Comparison of ENCODE assay signal across 7 mouse cellular contexts in genomic region chr5:144223899-144224816, GRCm38 (mm10). TPM values are rescaled to one million over a fixed set of nuclear protein-coding genes. Genes with fewer than 3 reads are reported as not detected.
DNase-seq lines count a peak whose midpoint lies in the region; ATAC-seq and TF ChIP-seq lines count a peak whose summit lies in the region.

No protein-coding gene starts in this region.

- H3K27me3 ChIP-seq in lung, postnatal 0 days (replicated peaks; ENCODE audit: insufficient read depth, low read length), result no peaks in the 10 kb centered on the region
- no peaks in the 10 kb centered on the region for H3K27me3 ChIP-seq in embryonic facial prominence, embryonic 13.5 days
- H3K27me3 ChIP-seq in intestine, embryonic 14.5 days (replicated peaks; ENCODE audit: control insufficient read depth, insufficient read depth, low read length), result 0 out of 2 replicates have a peak, but pooled peaks cover 4% of the 10 kb centered on the region
- H3K27me3 ChIP-seq in neural tube, embryonic 15.5 days (replicated peaks), result no peaks in the 10 kb centered on the region

- H3K4me1 ChIP-seq in lung, postnatal 0 days (ENCODE audit: insufficient read depth, low read depth, low read length), result peaks cover 16% of the 10 kb centered on the region; the same call in 1 of the 2 replicates
- peaks cover 18% of the 10 kb centered on the region for H3K4me1 ChIP-seq in embryonic facial prominence, embryonic 13.5 days
- peaks cover 13% of the 10 kb centered on the region for H3K4me1 ChIP-seq in intestine, embryonic 14.5 days (replicated peaks; ENCODE audit: control insufficient read depth, insufficient read depth, low read length)
- H3K4me1 ChIP-seq in neural tube, embryonic 15.5 days, result peaks cover 41% of the 10 kb centered on the region

- TF ChIP-seq EP300 in lung, postnatal 0 days (IDR thresholded peaks at IDR 0.05), result no peak

- DNase-seq in lung, postnatal 0 days (ENCODE audit: low spot score), result no peak
- DNase-seq in lung, postnatal 25 days (ENCODE audit: low spot score), result no peak
- no peak for DNase-seq in intestine, embryonic 14.5 days (ENCODE audit: low spot score)
- no peak for DNase-seq in urinary bladder, adult 2 months (ENCODE audit: low spot score)
- DNase-seq in left cerebral cortex, adult 11 months (ENCODE audit: low spot score), result no peak

- no peak; the same call in 1 of the 2 replicates for ATAC-seq in lung, postnatal 0 days
- ATAC-seq in embryonic facial prominence, embryonic 13.5 days (ENCODE audit: insufficient number of reproducible peaks, insufficient read depth, low FRiP score, low TSS enrichment, low read depth), result no peak
- peak; percentile 7; the same call in 1 of the 2 replicates for ATAC-seq in intestine, embryonic 14.5 days (replicated peaks; ENCODE audit: low FRiP score, low TSS enrichment, low read depth)
- ATAC-seq in neural tube, embryonic 15.5 days (ENCODE audit: low FRiP score), result peak; percentile 36; the same call in 1 of the 2 replicates

- H3K27ac ChIP-seq in lung, postnatal 0 days (ENCODE audit: low read length), result peak overlapping the region; percentile 91
- H3K27ac ChIP-seq in embryonic facial prominence, embryonic 13.5 days, result peak overlapping the region; percentile 78
- H3K27ac ChIP-seq in intestine, embryonic 14.5 days (ENCODE audit: low read depth), result 0 out of 2 replicates have a peak overlapping the region, but pooled peaks have one; percentile 8
- peak overlapping the region; percentile 87 for H3K27ac ChIP-seq in neural tube, embryonic 15.5 days (replicated peaks)

- no peak for TF ChIP-seq CTCF in lung, postnatal 0 days (IDR thresholded peaks at IDR 0.05)

- H3K9ac ChIP-seq in lung, postnatal 0 days (replicated peaks; ENCODE audit: low read depth), result peak overlapping the region; percentile 58
- H3K9ac ChIP-seq in embryonic facial prominence, embryonic 13.5 days, result peak overlapping the region; percentile 85
- H3K9ac ChIP-seq in intestine, embryonic 14.5 days (ENCODE audit: low read length), result peak overlapping the region; percentile 39
- peak overlapping the region; percentile 88 for H3K9ac ChIP-seq in neural tube, embryonic 15.5 days (replicated peaks)

- no peaks in the 10 kb centered on the region for H3K36me3 ChIP-seq in lung, postnatal 0 days (ENCODE audit: insufficient read depth, low read length)
- no peaks in the 10 kb centered on the region for H3K36me3 ChIP-seq in embryonic facial prominence, embryonic 13.5 days
- no peaks in the 10 kb centered on the region for H3K36me3 ChIP-seq in intestine, embryonic 14.5 days (ENCODE audit: control insufficient read depth, insufficient read depth, low read length)
- H3K36me3 ChIP-seq in neural tube, embryonic 15.5 days, result no peaks in the 10 kb centered on the region

- H3K4me3 ChIP-seq in lung, postnatal 0 days (ENCODE audit: low read depth, low read length), result peak overlapping the region; percentile 70
- peak overlapping the region; percentile 78 for H3K4me3 ChIP-seq in embryonic facial prominence, embryonic 13.5 days
- H3K4me3 ChIP-seq in intestine, embryonic 14.5 days (ENCODE audit: low read depth, low read length), result peak overlapping the region; percentile 67
- H3K4me3 ChIP-seq in neural tube, embryonic 15.5 days (replicated peaks), result peak overlapping the region; percentile 77

- no peaks in the 10 kb centered on the region for H3K9me3 ChIP-seq in lung, postnatal 0 days (ENCODE audit: low read length)
- H3K9me3 ChIP-seq in embryonic facial prominence, embryonic 13.5 days, result no peaks in the 10 kb centered on the region
- H3K9me3 ChIP-seq in intestine, embryonic 14.5 days (ENCODE audit: control insufficient read depth, low read length), result no peaks in the 10 kb centered on the region
- H3K9me3 ChIP-seq in neural tube, embryonic 15.5 days (replicated peaks), result no peaks in the 10 kb centered on the region

- 24% methylated on average over 18 of the region's 18 CpGs for WGBS in lung, postnatal 0 days
- WGBS in embryonic facial prominence, embryonic 13.5 days, result 25% methylated on average over 18 of the region's 18 CpGs
- WGBS in intestine, embryonic 14.5 days, result 27% methylated on average over 18 of the region's 18 CpGs
- 27% methylated on average over 18 of the region's 18 CpGs for WGBS in neural tube, embryonic 15.5 days

- H3K4me2 ChIP-seq in lung, postnatal 0 days (replicated peaks; ENCODE audit: low read depth, low read length), result peak overlapping the region; percentile 75
- H3K4me2 ChIP-seq in embryonic facial prominence, embryonic 13.5 days, result peak overlapping the region; percentile 80
- peak overlapping the region; percentile 77 for H3K4me2 ChIP-seq in intestine, embryonic 14.5 days (ENCODE audit: low read length)
- H3K4me2 ChIP-seq in neural tube, embryonic 15.5 days, result peak overlapping the region; percentile 90

RNA-seq across cellular contexts. Expression of gene Tecpr1, which starts 0.7 kb away (rescaled TPM):
- polyA plus RNA-seq in lung, postnatal 0 days (2015; fragmentation: Nextera tagmentation; extraction: Ambion mirVana), result 34.1 and 35.0 TPM in 2 replicates
- 23.0 and 26.1 TPM in 2 replicates for polyA plus RNA-seq in embryonic facial prominence, embryonic 13.5 days (2015; fragmentation: Nextera tagmentation; extraction: Ambion mirVana)
- polyA plus RNA-seq in intestine, embryonic 14.5 days (2014; fragmentation: Nextera tagmentation; extraction: Ambion mirVana), result 18.9 and 19.4 TPM in 2 replicates
- polyA plus RNA-seq in neural tube, embryonic 15.5 days (2015; fragmentation: Nextera tagmentation; extraction: Ambion mirVana), result 40.3 and 42.6 TPM in 2 replicates
- 35.0 and 35.3 TPM in 2 replicates for polyA plus RNA-seq in urinary bladder, adult 2 months (2012; rRNA removed)

RNA-seq across cellular contexts. Expression of gene Bri3, which starts 20.1 kb away (rescaled TPM):
- 278 and 286 TPM in 2 replicates for polyA plus RNA-seq in lung, postnatal 0 days (2015; fragmentation: Nextera tagmentation; extraction: Ambion mirVana)
- polyA plus RNA-seq in embryonic facial prominence, embryonic 13.5 days (2015; fragmentation: Nextera tagmentation; extraction: Ambion mirVana), result 99.4 and 113 TPM in 2 replicates
- polyA plus RNA-seq in intestine, embryonic 14.5 days (2014; fragmentation: Nextera tagmentation; extraction: Ambion mirVana), result 103 and 118 TPM in 2 replicates
- polyA plus RNA-seq in neural tube, embryonic 15.5 days (2015; fragmentation: Nextera tagmentation; extraction: Ambion mirVana), result 91.9 and 106 TPM in 2 replicates
- polyA plus RNA-seq in urinary bladder, adult 2 months (2012; rRNA removed), result 138 and 144 TPM in 2 replicates

RNA-seq across cellular contexts. Expression of gene Bhlha15, which starts 34.1 kb away (rescaled TPM):
- polyA plus RNA-seq in lung, postnatal 0 days (2015; fragmentation: Nextera tagmentation; extraction: Ambion mirVana), result 0.20 TPM in 1 of 2 replicates, not detected in the other
- 0.43 and 0.52 TPM in 2 replicates for polyA plus RNA-seq in embryonic facial prominence, embryonic 13.5 days (2015; fragmentation: Nextera tagmentation; extraction: Ambion mirVana)
- polyA plus RNA-seq in intestine, embryonic 14.5 days (2014; fragmentation: Nextera tagmentation; extraction: Ambion mirVana), result 0.19 and 3.9 TPM in 2 replicates
- polyA plus RNA-seq in neural tube, embryonic 15.5 days (2015; fragmentation: Nextera tagmentation; extraction: Ambion mirVana), result 0.15 and 0.38 TPM in 2 replicates
- polyA plus RNA-seq in urinary bladder, adult 2 months (2012; rRNA removed), result 0.50 TPM in 2 replicates

Comparison
In these comparisons a context has a peak if more than half of its experiments do, and no peak if none do; other contexts are left out.
1. ATAC-seq: peak in intestine, embryonic 14.5 days (single experiment) and neural tube, embryonic 15.5 days (single experiment); none in lung, postnatal 0 days (single experiment) and embryonic facial prominence, embryonic 13.5 days (single experiment).
2. H3K27ac ChIP-seq: peak in every context shown above with its lines; median percentile 91 in lung, postnatal 0 days; 87 in neural tube, embryonic 15.5 days; 78 in embryonic facial prominence, embryonic 13.5 days; 8 in intestine, embryonic 14.5 days.
3. Peak in every context shown above with its lines, with median percentiles within 50 percentile points of each other: H3K4me2 ChIP-seq, H3K4me3 ChIP-seq and H3K9ac ChIP-seq.